Mouse (Mus musculus): ENCODE data around the gene Sgip1.

- TF ChIP-seq MYOG (IDR thresholded peaks at IDR 0.05; ENCODE audit: control insufficient read depth in 1 of 3, insufficient read depth in 1 of 3, insufficient read length in 2 of 3, low read depth in 2 of 3): no peak
- no peak for TF ChIP-seq E2F4 (IDR thresholded peaks at IDR 0.05; ENCODE audit: insufficient read depth)
- TF ChIP-seq POLR2A (IDR thresholded peaks at IDR 0.05; ENCODE audit: insufficient read length, low read depth): no peak
- TF ChIP-seq MAX (IDR thresholded peaks at IDR 0.05; ENCODE audit: low read depth): no peak
- TF ChIP-seq TCF12 (IDR thresholded peaks at IDR 0.05; ENCODE audit: insufficient read depth, poor library complexity, severe bottlenecking): no peak
- no peak for TF ChIP-seq USF1 (IDR thresholded peaks at IDR 0.05; ENCODE audit: low read depth)
- no peak for TF ChIP-seq MYOD1 (IDR thresholded peaks at IDR 0.05; ENCODE audit: control insufficient read depth in 1 of 3, insufficient read length in 2 of 3, low read depth in 2 of 3)
- TF ChIP-seq SRF (IDR thresholded peaks at IDR 0.05; ENCODE audit: control insufficient read depth, insufficient read length, low read depth): no peak
- no peak for TF ChIP-seq REST (IDR thresholded peaks at IDR 0.05; ENCODE audit: insufficient read depth, insufficient read length)
- TF ChIP-seq TCF3 (IDR thresholded peaks at IDR 0.05; ENCODE audit: insufficient read length, low read depth): no peak
- TF ChIP-seq POLR2AphosphoS2 (IDR thresholded peaks at IDR 0.05; ENCODE audit: insufficient read length, low read depth): no peak
Measured at GRCm38 (mm10) chr4:102862751-102863710, 121.9 kb downstream of the Sgip1 start.

Data from myocyte (in vitro differentiated cells).